ENCODE assay signal across 8 mouse cellular contexts in genomic region chr12:24696500-24697483, GRCm38 (mm10). TPM values are rescaled to one million over a fixed set of nuclear protein-coding genes. Genes with fewer than 3 reads are reported as not detected.
DNase-seq lines count a peak whose midpoint lies in the region; ATAC-seq and TF ChIP-seq lines count a peak whose summit lies in the region.

No protein-coding gene starts in this region.

- no peak for TF ChIP-seq EP300 in CH12.LX (IDR thresholded peaks at IDR 0.05; ENCODE audit: low read length)
- no peak for TF ChIP-seq EP300 in heart, postnatal 0 days (IDR thresholded peaks at IDR 0.05; ENCODE audit: low read depth)
- TF ChIP-seq EP300 in stomach, postnatal 0 days (optimal IDR thresholded peaks at IDR 0.05): no peak

- no peaks in the 10 kb centered on the region for H3K27me3 ChIP-seq in CH12.LX (replicated peaks)
- H3K27me3 ChIP-seq in forebrain, embryonic 12.5 days: peaks cover 4% of the 10 kb centered on the region; the same call in 1 of the 2 replicates
- 0 out of 2 replicates have a peak, but pooled peaks cover 3% of the 10 kb centered on the region for H3K27me3 ChIP-seq in heart, postnatal 0 days (ENCODE audit: control insufficient read depth, insufficient read depth, low read length)
- H3K27me3 ChIP-seq in liver, embryonic 16.5 days (ENCODE audit: control insufficient read depth, insufficient read depth, low read depth, low read length): no peaks in the 10 kb centered on the region; the same call in 1 of the 2 replicates
- no peaks in the 10 kb centered on the region for H3K27me3 ChIP-seq in neural tube, embryonic 13.5 days
- H3K27me3 ChIP-seq in stomach, postnatal 0 days (ENCODE audit: control insufficient read depth, insufficient read depth, low read length): no peaks in the 10 kb centered on the region

- peak; percentile 92 for TF ChIP-seq RAD21 in CH12.LX (IDR thresholded peaks at IDR 0.05; ENCODE audit: low read depth, low read length)

- H3K27ac ChIP-seq in CH12.LX (ENCODE audit: insufficient read depth, low read depth): no peak overlapping the region
- H3K27ac ChIP-seq in forebrain, embryonic 12.5 days: no peak overlapping the region
- no peak overlapping the region for H3K27ac ChIP-seq in heart, postnatal 0 days (ENCODE audit: low read depth)
- no peak overlapping the region for H3K27ac ChIP-seq in liver, embryonic 16.5 days (ENCODE audit: low read length)
- no peak overlapping the region for H3K27ac ChIP-seq in neural tube, embryonic 13.5 days (replicated peaks)
- H3K27ac ChIP-seq in stomach, postnatal 0 days (replicated peaks): no peak overlapping the region

- H3K9ac ChIP-seq in CH12.LX (ENCODE audit: insufficient read depth, low read depth): no peak overlapping the region
- H3K9ac ChIP-seq in forebrain, embryonic 12.5 days: no peak overlapping the region
- no peak overlapping the region for H3K9ac ChIP-seq in heart, postnatal 0 days (replicated peaks; ENCODE audit: low read depth, low read length)
- no peak overlapping the region for H3K9ac ChIP-seq in liver, embryonic 16.5 days (ENCODE audit: low read depth, low read length)
- H3K9ac ChIP-seq in neural tube, embryonic 13.5 days: no peak overlapping the region
- no peak overlapping the region for H3K9ac ChIP-seq in stomach, postnatal 0 days (ENCODE audit: low read length)

- no peaks in the 10 kb centered on the region for H3K36me3 ChIP-seq in CH12.LX (replicated peaks in 1 of 2; ENCODE audit: control insufficient read depth in 1 of 2, insufficient read depth in 1 of 2, low read length in 1 of 2)
- H3K36me3 ChIP-seq in forebrain, embryonic 12.5 days (replicated peaks): no peaks in the 10 kb centered on the region
- H3K36me3 ChIP-seq in heart, postnatal 0 days (replicated peaks; ENCODE audit: control insufficient read depth, insufficient read depth, low read length): no peaks in the 10 kb centered on the region
- no peaks in the 10 kb centered on the region for H3K36me3 ChIP-seq in liver, embryonic 16.5 days (ENCODE audit: control insufficient read depth, insufficient read depth)
- H3K36me3 ChIP-seq in neural tube, embryonic 13.5 days: no peaks in the 10 kb centered on the region
- no peaks in the 10 kb centered on the region for H3K36me3 ChIP-seq in stomach, postnatal 0 days (ENCODE audit: control insufficient read depth, insufficient read depth, low read length)

- peak; percentile 43 to 97 for TF ChIP-seq CTCF in CH12.LX (conservative IDR thresholded peaks at IDR 0.05 in 1 of 2, IDR thresholded peaks at IDR 0.05 in 1 of 2; ENCODE audit: low read depth in 2 of 2, low read length in 2 of 2)
- TF ChIP-seq CTCF in heart, postnatal 0 days (IDR thresholded peaks at IDR 0.05; ENCODE audit: low read depth): peak; percentile 99
- TF ChIP-seq CTCF in stomach, postnatal 0 days (IDR thresholded peaks at IDR 0.05; ENCODE audit: low read depth): peak; percentile 96

- no peak for TF ChIP-seq POLR2A in CH12.LX (IDR thresholded peaks at IDR 0.05; ENCODE audit: low read depth, low read length)

- peaks cover 3 to 9% of the 10 kb centered on the region in 2 experiments; a peak in 3 of 4 replicates for H3K4me1 ChIP-seq in CH12.LX (ENCODE audit: control insufficient read depth in 1 of 2, insufficient read depth in 2 of 2)
- H3K4me1 ChIP-seq in forebrain, embryonic 12.5 days: peaks cover 3% of the 10 kb centered on the region; the same call in 1 of the 2 replicates
- no peaks in the 10 kb centered on the region for H3K4me1 ChIP-seq in heart, postnatal 0 days (ENCODE audit: control insufficient read depth, insufficient read depth)
- peaks cover 2% of the 10 kb centered on the region for H3K4me1 ChIP-seq in liver, embryonic 16.5 days (ENCODE audit: control insufficient read depth, low read depth, low read length)
- H3K4me1 ChIP-seq in neural tube, embryonic 13.5 days (replicated peaks): no peaks in the 10 kb centered on the region
- H3K4me1 ChIP-seq in stomach, postnatal 0 days (replicated peaks; ENCODE audit: control insufficient read depth, insufficient read depth): no peaks in the 10 kb centered on the region

- in situ Hi-C loops in CH12.LX (cut with MboI; ENCODE audit: low pct_ligation_motif_present, low pct_unique_long_range_greater_than_20kb, low sequenced_read_pairs): loop anchor here (5.0 kb wide), 2 partner anchors 94 to 219 kb away; no protein-coding TSS in a partner anchor

- H3K79me2 ChIP-seq in CH12.LX (replicated peaks; ENCODE audit: control insufficient read depth, extremely low read depth, insufficient read depth, poor library complexity, severe bottlenecking): no peaks in the 10 kb centered on the region

- H3K4me2 ChIP-seq in CH12.LX (ENCODE audit: insufficient read depth, low read depth, poor library complexity, severe bottlenecking): peak overlapping the region; percentile 27; the same call in 1 of the 2 replicates
- no peak overlapping the region; the same call in 1 of the 2 replicates for H3K4me2 ChIP-seq in forebrain, embryonic 12.5 days
- H3K4me2 ChIP-seq in heart, postnatal 0 days (ENCODE audit: low read depth, low read length): no peak overlapping the region
- H3K4me2 ChIP-seq in liver, embryonic 16.5 days (ENCODE audit: low read depth, low read length): no peak overlapping the region
- peak overlapping the region; percentile 39 for H3K4me2 ChIP-seq in neural tube, embryonic 13.5 days
- H3K4me2 ChIP-seq in stomach, postnatal 0 days (replicated peaks; ENCODE audit: low read depth): no peak overlapping the region

- dilution Hi-C loops in CH12.LX (cut with MboI; ENCODE audit: extremely low pct_ligation_motif_present, extremely low pct_unique_long_range_greater_than_20kb, low sequenced_read_pairs): no loop called here

- DNase-seq in CH12.LX (ENCODE audit: extremely low read depth): peak; percentile 81
- DNase-seq in c-Kit-positive CD71-positive TER-119-negative erythroid progenitor cells, embryonic 14.5 days (ENCODE audit: low read depth): peak; percentile 74
- peak; percentile 73 for DNase-seq in heart, postnatal 0 days (ENCODE audit: low spot score)
- DNase-seq in kidney, postnatal 36 days: peak; percentile 89 to 92
- peak; percentile 83 for DNase-seq in stomach, postnatal 0 days (ENCODE audit: low spot score)

- peak overlapping the region in 1 of 3 experiments; percentile 10 for H3K4me3 ChIP-seq in CH12.LX (replicated peaks in 1 of 3; ENCODE audit: low read depth in 2 of 3, low read length in 2 of 3, poor library complexity in 1 of 3)
- H3K4me3 ChIP-seq in forebrain, embryonic 12.5 days (replicated peaks): no peak overlapping the region
- H3K4me3 ChIP-seq in heart, postnatal 0 days (ENCODE audit: low read depth, low read length): no peak overlapping the region
- H3K4me3 ChIP-seq in liver, embryonic 16.5 days (ENCODE audit: low read depth, low read length): no peak overlapping the region
- no peak overlapping the region for H3K4me3 ChIP-seq in neural tube, embryonic 13.5 days
- no peak overlapping the region for H3K4me3 ChIP-seq in stomach, postnatal 0 days (ENCODE audit: low read depth, low read length)

- 44% methylated on average over 16 of the region's 16 CpGs for WGBS in forebrain, embryonic 12.5 days
- WGBS in heart, postnatal 0 days: 37% methylated on average over 16 of the region's 16 CpGs
- 28% methylated on average over 16 of the region's 16 CpGs for WGBS in liver, embryonic 16.5 days (ENCODE audit: insufficient replicate concordance)
- WGBS in neural tube, embryonic 13.5 days: 38% methylated on average over 16 of the region's 16 CpGs
- 34% methylated on average over 16 of the region's 16 CpGs for WGBS in stomach, postnatal 0 days

- ATAC-seq in forebrain, embryonic 12.5 days (ENCODE audit: low FRiP score): peak; percentile 83; the same call in 1 of the 2 replicates
- peak; percentile 90 for ATAC-seq in heart, postnatal 0 days (ENCODE audit: insufficient read depth, low read depth)
- ATAC-seq in liver, embryonic 16.5 days (ENCODE audit: low read depth): peak; percentile 75
- peak; percentile 93 for ATAC-seq in neural tube, embryonic 13.5 days (ENCODE audit: low read depth)
- peak; percentile 87 for ATAC-seq in stomach, postnatal 0 days (ENCODE audit: low FRiP score, low TSS enrichment)

- no peaks in the 10 kb centered on the region for H3K9me3 ChIP-seq in CH12.LX (replicated peaks; ENCODE audit: low read length)
- H3K9me3 ChIP-seq in forebrain, embryonic 12.5 days: no peaks in the 10 kb centered on the region
- no peaks in the 10 kb centered on the region for H3K9me3 ChIP-seq in heart, postnatal 0 days (replicated peaks; ENCODE audit: control insufficient read depth, low read length)
- H3K9me3 ChIP-seq in liver, embryonic 16.5 days (replicated peaks; ENCODE audit: control insufficient read depth, low read length): no peaks in the 10 kb centered on the region
- H3K9me3 ChIP-seq in neural tube, embryonic 13.5 days: no peaks in the 10 kb centered on the region
- H3K9me3 ChIP-seq in stomach, postnatal 0 days (ENCODE audit: control insufficient read depth, low read length): no peaks in the 10 kb centered on the region

RNA-seq across cellular contexts. Expression of gene Rrm2, which starts 11.2 kb away (rescaled TPM):
- 89.0 and 138 TPM in 2 replicates for total RNA-seq in CH12.LX (2012; rRNA removed)
- 180 and 187 TPM in 2 replicates for total RNA-seq in CH12.LX (2014; rRNA removed)
- 202 and 214 TPM in 2 replicates for polyA plus RNA-seq in CH12.LX (2012; ENCODE audit: insufficient read length, low read depth)
- polyA plus RNA-seq in forebrain, embryonic 12.5 days (2016; fragmentation: Nextera tagmentation; extraction: Ambion mirVana): 525 and 536 TPM in 2 replicates
- 76.8 and 78.0 TPM in 2 replicates for total RNA-seq in heart, postnatal 0 days (2014; rRNA removed; ENCODE audit: low replicate concordance)
- 81.8 and 90.3 TPM in 2 replicates for polyA plus RNA-seq in heart, postnatal 0 days (2015; fragmentation: Nextera tagmentation; extraction: Ambion mirVana)
- polyA plus RNA-seq in liver, embryonic 16.5 days (2015; fragmentation: Nextera tagmentation; extraction: Ambion mirVana): 418 and 451 TPM in 2 replicates
- polyA plus RNA-seq in neural tube, embryonic 13.5 days (2015; fragmentation: Nextera tagmentation; extraction: Ambion mirVana): 52.2 and 62.1 TPM in 2 replicates
- 38.0 and 41.2 TPM in 2 replicates for polyA plus RNA-seq in stomach, postnatal 0 days (2015; fragmentation: Nextera tagmentation; extraction: Ambion mirVana)

RNA-seq across cellular contexts. Expression of gene Cys1, which starts 15.2 kb away (rescaled TPM):
- not detected in 2 replicates for total RNA-seq in CH12.LX (2012; rRNA removed)
- total RNA-seq in CH12.LX (2014; rRNA removed): not detected in 2 replicates
- not detected in 2 replicates for polyA plus RNA-seq in CH12.LX (2012; ENCODE audit: insufficient read length, low read depth)
- 1.0 and 1.1 TPM in 2 replicates for polyA plus RNA-seq in forebrain, embryonic 12.5 days (2016; fragmentation: Nextera tagmentation; extraction: Ambion mirVana)
- total RNA-seq in heart, postnatal 0 days (2014; rRNA removed; ENCODE audit: low replicate concordance): 2.5 and 3.8 TPM in 2 replicates
- 0.85 and 0.89 TPM in 2 replicates for polyA plus RNA-seq in heart, postnatal 0 days (2015; fragmentation: Nextera tagmentation; extraction: Ambion mirVana)
- polyA plus RNA-seq in liver, embryonic 16.5 days (2015; fragmentation: Nextera tagmentation; extraction: Ambion mirVana): 0.37 and 0.67 TPM in 2 replicates
- polyA plus RNA-seq in neural tube, embryonic 13.5 days (2015; fragmentation: Nextera tagmentation; extraction: Ambion mirVana): 1.8 and 2.1 TPM in 2 replicates
- 1.4 and 1.9 TPM in 2 replicates for polyA plus RNA-seq in stomach, postnatal 0 days (2015; fragmentation: Nextera tagmentation; extraction: Ambion mirVana)

RNA-seq across cellular contexts. Expression of gene Klf11, which starts 45.7 kb away (rescaled TPM):
- total RNA-seq in CH12.LX (2012; rRNA removed) (3.6 and 7.3 TPM in 2 replicates), CH12.LX (2014; rRNA removed) (7.2 and 8.0 TPM in 2 replicates)
- polyA plus RNA-seq in CH12.LX (2012; ENCODE audit: insufficient read length, low read depth): 7.5 and 9.2 TPM in 2 replicates
- 15.4 and 15.5 TPM in 2 replicates for polyA plus RNA-seq in forebrain, embryonic 12.5 days (2016; fragmentation: Nextera tagmentation; extraction: Ambion mirVana)
- 37.4 and 45.5 TPM in 2 replicates for total RNA-seq in heart, postnatal 0 days (2014; rRNA removed; ENCODE audit: low replicate concordance)
- 16.5 and 25.4 TPM in 2 replicates for polyA plus RNA-seq in heart, postnatal 0 days (2015; fragmentation: Nextera tagmentation; extraction: Ambion mirVana)
- polyA plus RNA-seq in liver, embryonic 16.5 days (2015; fragmentation: Nextera tagmentation; extraction: Ambion mirVana): 9.3 and 9.7 TPM in 2 replicates
- 14.9 and 16.9 TPM in 2 replicates for polyA plus RNA-seq in neural tube, embryonic 13.5 days (2015; fragmentation: Nextera tagmentation; extraction: Ambion mirVana)
- 9.8 and 11.3 TPM in 2 replicates for polyA plus RNA-seq in stomach, postnatal 0 days (2015; fragmentation: Nextera tagmentation; extraction: Ambion mirVana)

Comparison
In these comparisons a context has a peak if more than half of its experiments do, and no peak if none do; other contexts are left out.
1. H3K4me2 ChIP-seq: peak in CH12.LX (single experiment) and neural tube, embryonic 13.5 days (single experiment); none in forebrain, embryonic 12.5 days (single experiment), heart, postnatal 0 days (single experiment), liver, embryonic 16.5 days (single experiment) and stomach, postnatal 0 days (single experiment).
2. Peak in every context shown above with its lines, with median percentiles within 50 percentile points of each other: DNase-seq, CTCF ChIP-seq and ATAC-seq.